Mouse (Mus musculus) heart, adult 2 months (tissue): ENCODE measurements around the gene Usp46.

Source experiments
- CTCF ChIP-seq: fragments of 200-600 bp; IDR thresholded peaks from 2 replicates; pipeline ENCODE4 v1.8.1; 2022; ENCODE audit warnings: antibody characterized with exemption, mild to moderate bottlenecking, moderate library complexity
- EP300 ChIP-seq: fragments of 200-500 bp; IDR thresholded peaks from 2 replicates; pipeline ENCODE4 v1.6.1; 2011; ENCODE audit warnings: low read depth, low read length, control low read depth; ENCODE audit not compliant: insufficient read depth
- POLR2A ChIP-seq: fragments of 200-500 bp; IDR thresholded peaks from 2 replicates; pipeline ENCODE4 v1.6.1; 2011; ENCODE audit warnings: mild to moderate bottlenecking, low read depth, low read length, control low read depth; ENCODE audit not compliant: insufficient read depth

DNA sequence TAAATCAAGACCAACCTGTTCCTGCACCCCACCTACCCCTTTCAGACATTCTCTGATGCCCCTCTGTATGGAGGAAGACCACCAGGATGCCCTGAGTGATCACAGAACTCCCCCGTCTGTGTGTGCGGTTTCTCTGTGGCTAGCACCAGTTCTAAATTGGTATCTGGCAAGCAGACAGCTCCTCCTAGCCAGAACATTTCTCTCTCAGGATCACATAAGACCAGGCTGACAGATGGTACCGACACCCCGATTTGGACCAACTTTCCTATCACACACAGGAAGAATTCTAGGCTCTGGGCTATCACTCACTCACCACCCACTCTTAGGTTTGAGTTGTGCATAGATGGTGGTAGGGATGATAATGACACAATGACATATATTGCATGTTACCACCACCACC lies 113.2 kb downstream of the Usp46 start:
- no peak for TF ChIP-seq CTCF
- no peak for TF ChIP-seq POLR2A
- no peak for TF ChIP-seq EP300
